Mouse (Mus musculus) naive thymus-derived CD4-positive, alpha-beta T cell, adult 2 months (primary cell): ENCODE measurements around the gene Prdm4.

Source experiments
- DNase-seq: peaks from one replicate; pipeline ENCODE4 v3.0.0-alpha.2; 2011; ENCODE audit warnings: low read depth

Gene Prdm4

DNA sequence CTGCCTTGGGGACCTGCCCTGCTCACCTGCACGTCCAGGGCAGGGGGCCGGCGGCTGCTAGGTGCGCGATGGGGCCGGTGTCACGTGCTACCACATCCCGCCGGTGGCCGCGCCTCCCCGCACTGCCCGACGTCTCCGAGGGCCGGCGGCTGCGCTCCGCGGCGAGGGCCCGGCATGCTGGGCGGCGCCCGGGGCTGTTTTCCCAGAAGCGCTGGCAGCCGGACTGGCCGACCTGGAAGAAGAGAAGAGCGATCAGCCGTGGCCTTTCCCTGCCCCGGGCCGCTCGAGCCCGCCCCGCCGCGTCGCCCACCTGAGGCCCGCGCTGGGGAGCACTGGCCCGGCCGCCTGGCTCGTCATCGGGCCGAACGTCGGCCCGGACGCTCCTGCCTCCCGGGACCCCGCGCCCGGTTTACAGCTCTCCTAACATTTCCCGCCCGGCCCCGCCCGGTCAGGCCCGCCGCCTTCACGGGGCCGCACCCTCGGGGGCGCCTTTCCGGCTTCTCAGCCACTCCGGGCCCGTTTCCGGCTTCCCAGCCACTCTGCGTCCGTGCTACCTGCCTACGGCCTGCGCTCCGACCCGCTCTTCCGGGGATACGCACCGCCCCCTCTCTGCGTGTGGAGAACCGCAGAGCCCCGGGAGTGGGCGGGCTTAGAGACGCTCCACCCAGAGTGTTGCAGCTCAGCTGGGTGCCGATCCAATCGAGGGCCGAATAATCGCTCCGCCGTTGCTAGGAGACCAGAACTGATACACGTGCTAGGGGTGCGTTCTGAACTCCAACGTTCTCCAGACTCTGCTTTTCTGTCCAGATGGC, at the start of gene Prdm4:
TSS of gene Prdm4 (minus strand) at position 645 of the 812 bp plus-strand sequence.
- DNase-seq = peak; percentile 98

- DNase-seq = no peak
Measured at GRCm38 (mm10) chr10:85966476-85966875, 49.5 kb upstream of the Prdm4 start.

- no peak for DNase-seq
Measured at GRCm38 (mm10) chr10:85964316-85964715, 47.4 kb upstream of the Prdm4 start.

DNA sequence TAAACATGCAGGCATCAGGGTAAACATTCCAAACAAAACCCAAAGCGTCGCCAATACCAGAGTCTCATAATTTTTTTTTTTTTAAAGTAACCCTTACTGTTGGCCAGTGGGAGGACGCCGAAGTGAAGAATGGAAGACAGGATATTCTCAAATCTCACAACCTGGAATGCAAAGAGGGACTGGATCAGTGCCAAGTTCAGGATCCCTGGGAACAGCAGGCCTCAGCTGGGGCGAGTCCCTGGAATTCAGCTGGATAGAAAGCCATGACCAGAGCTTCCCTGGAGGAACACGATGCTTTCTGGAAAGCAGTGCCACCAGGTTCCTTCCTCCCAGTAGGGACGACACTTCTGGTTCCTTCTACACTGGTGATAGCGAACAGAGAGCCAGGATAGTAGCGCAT, 46.0 kb upstream of the Prdm4 start:
- no peak for DNase-seq

GRCm38 (mm10) chr10:85957464-85957950, 40.6 kb upstream of the Prdm4 start, which contains the start of gene Rtcb:
Rtcb (minus strand) TSS chr10:85957823.
- DNase-seq = peak; percentile 97

- peak; percentile 27 for DNase-seq
Measured at GRCm38 (mm10) chr10:85956871-85957419, 40.0 kb upstream of the Prdm4 start.

DNA sequence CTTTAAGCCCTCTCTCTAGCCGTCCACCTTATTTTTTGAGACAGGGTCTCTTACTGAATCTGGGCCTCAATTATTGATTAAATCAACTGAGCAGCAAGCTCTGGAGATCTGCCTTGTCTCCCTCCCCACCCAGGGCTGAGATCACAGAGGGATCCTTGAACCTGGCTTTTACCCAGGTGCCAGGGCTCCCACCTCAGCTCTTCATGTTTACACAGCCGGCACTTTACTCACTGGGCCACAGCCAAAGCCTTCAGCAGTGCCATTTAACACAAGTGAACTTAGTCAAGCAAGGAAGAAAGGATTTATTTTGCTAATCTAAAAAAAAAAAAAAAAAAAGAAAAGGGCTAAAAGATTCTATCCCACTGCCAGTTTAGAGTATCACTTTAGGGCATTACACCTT, 37.5 kb upstream of the Prdm4 start:
- no peak for DNase-seq

DNA sequence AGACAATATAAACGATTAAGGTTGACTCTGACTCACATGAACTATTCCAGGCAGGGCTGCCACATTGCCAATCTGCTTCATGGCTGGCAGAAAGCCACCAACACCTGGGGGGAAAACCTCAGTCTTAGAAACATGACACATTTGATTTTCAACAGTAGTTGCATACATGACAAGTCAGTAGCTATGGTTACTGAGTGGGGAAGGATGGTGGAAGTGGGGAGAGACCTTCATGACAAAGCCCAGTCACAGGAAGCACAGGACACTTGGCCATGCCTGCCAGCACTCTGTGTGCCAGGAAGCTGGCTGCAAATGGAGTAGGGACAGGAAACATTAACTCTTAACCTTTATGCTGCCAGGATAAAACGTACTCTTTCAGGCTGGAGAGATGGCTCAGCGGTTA, 36.5 kb upstream of the Prdm4 start:
- no peak for DNase-seq

GRCm38 (mm10) chr10:85951765-85952443, 35.0 kb upstream of the Prdm4 start:
- no peak for DNase-seq

- DNase-seq = no peak
Measured at GRCm38 (mm10) chr10:85948483-85949196, 31.7 kb upstream of the Prdm4 start.

DNA sequence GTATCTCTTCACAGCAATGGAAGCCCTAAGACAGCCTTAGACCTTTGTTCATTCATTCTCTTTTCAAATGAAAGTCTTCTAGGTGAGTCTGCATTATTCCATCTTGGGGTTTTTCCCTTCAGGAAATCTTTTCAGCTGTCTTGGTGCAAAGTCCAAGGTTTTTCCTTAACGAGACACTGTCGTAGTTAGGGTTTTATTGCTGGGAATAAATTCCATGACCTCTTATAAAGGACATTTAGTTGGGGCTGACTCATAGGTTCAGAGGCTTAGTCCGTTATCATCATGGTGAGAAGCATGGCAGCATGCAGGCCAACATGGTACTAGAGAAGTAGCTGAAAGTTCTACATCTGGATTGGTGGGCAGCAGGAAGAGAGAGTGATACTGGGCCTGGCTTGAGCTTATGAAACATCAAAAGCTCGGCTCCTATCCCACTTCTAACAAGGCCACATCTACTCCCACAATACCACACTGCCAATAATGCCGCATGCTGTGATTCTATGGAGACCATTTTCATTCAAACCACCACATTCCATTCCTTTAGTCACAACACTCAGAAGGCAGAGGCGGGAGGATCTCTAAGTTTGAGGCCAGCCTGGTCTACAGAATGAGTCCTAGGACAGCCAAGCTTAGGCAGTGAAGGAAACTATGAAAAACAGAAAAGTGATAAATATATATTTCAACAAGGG, 19.5 kb upstream of the Prdm4 start:
- no peak for DNase-seq

- DNase-seq = no peak
Measured at GRCm38 (mm10) chr10:85929962-85930361, 13.0 kb upstream of the Prdm4 start.

- DNase-seq = no peak
Measured at GRCm38 (mm10) chr10:85929208-85929591, 12.3 kb upstream of the Prdm4 start.

DNA sequence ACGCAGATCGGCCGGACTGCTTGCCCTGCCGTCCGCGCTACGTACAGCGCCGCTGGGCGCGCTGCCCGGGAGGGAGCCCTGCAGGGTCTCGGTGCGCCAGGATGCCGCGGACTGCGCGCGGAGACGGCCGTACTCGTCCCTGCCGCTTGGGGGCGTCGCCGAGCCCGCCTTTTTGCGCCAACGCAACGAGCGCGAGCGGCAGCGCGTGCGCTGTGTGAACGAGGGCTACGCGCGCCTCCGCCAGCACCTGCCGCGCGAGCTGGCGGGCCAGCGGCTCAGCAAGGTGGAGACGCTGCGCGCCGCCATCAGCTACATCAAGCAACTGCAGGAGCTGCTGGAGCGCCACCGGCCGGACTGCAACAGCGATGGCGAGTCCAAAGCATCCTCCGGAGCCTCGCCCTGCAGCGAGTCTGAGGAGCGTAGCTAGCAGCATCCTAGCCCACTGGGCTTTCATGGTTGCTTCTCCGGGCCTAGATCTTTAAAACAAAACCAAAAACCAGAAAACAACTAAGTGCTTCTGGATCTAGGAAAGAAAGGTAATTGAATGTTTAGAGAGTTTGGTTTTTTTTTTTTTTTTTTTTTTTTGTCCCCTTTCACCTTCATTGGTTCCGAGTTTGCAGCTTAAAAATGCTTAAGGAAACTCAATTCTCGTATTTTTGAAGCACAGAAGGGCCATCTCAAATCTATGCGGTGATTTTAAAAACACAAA, 11.7 kb upstream of the Prdm4 start:
- DNase-seq = peak; percentile 89

DNA sequence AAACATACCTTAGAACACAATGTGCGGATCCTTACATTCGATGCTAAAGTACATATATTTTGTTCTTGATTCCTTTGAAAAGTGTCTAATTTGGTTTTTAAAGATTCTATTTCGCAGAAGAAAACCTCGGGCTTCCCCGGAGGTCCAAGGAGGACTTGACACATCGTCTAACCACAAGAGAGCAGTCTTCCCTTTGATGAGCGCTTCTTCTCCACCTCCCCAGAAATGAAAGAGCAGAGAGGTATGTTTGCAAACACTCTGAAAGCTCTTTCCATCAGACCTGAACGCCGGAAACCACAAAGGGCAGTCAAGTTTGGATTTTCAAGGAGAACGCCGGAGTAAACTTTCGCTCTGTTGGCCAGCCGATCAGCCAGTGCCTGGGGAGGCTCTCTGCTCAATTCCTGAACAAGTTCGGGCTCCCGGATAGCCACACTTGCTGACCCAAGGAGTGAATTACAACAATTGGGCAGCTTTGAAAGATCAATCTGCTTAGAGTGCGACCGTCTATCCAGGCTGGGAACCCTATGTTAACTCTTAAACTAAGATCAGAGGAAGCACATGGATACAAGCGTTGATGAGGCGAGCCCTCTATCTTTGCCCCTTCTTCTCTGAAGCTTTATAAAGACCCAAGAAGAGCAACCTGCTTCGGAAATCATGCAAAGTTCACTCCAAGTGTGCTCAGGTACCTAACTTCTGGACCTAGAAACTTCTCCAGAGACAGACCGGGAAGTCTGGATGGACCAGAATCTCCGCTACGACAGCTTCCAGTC, 10.9 kb upstream of the Prdm4 start, which contains the start of gene Ascl4:
TSS of gene Ascl4 (plus strand) at position 6 of the 770 bp plus-strand sequence.
- DNase-seq = peak; percentile 72

GRCm38 (mm10) chr10:85879886-85880486, 37.0 kb downstream of the Prdm4 start:
- DNase-seq = no peak

GRCm38 (mm10) chr10:85875812-85876211, 41.1 kb downstream of the Prdm4 start:
- no peak for DNase-seq

GRCm38 (mm10) chr10:85873861-85874544, 42.9 kb downstream of the Prdm4 start:
- DNase-seq = no peak

GRCm38 (mm10) chr10:85872479-85872773, 44.5 kb downstream of the Prdm4 start:
- peak; percentile 64 for DNase-seq
